Mouse (Mus musculus): ENCODE data around the gene D630045J12Rik. TPM values are rescaled to one million over a fixed set of nuclear protein-coding genes. Genes with fewer than 3 reads are reported as not detected.

D630045J12Rik gene
- polyA plus RNA-seq, 1 experiment = 0.33 TPM

DNA sequence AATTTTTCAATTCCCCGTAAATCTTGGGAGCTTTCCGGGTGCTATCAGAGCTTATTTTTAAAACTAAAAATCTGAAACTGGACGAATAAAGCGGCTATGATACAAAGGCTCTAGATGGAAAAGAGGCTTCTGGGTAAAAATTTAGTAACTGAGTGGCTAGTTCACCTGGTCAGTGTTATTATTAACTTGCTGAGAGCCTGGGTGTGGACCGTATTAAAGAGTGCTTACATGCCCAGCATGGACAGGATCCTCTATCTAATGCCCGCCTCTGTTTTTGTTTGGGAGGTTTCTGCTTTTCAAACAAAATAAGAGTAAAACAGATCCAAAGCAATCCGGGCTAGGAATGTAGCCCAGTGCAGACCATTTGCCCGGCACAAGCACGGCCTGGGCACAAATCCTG is 113.4 kb downstream of the D630045J12Rik start:
- Histone ChIP-seq H3K36me3 (ENCODE audit: control insufficient read depth, insufficient read depth, low read length) (no peaks in the 10 kb centered on the region), H3K4me3 (ENCODE audit: extremely low read depth, insufficient read depth, insufficient read length) (no peak overlapping the region), H3K27me3 (ENCODE audit: control insufficient read depth, insufficient read depth, low read length) (no peaks in the 10 kb centered on the region), H3K27ac (ENCODE audit: insufficient read depth, low read length) (no peak overlapping the region), H3K4me1 (ENCODE audit: control insufficient read depth, insufficient read depth, insufficient read length) (no peaks in the 10 kb centered on the region)
- 93% methylated on average over 9 of the region's 9 CpGs for WGBS
- TF ChIP-seq CTCF (IDR thresholded peaks at IDR 0.05; ENCODE audit: extremely low read depth, insufficient read depth, insufficient read length, insufficient replicate concordance) = no peak
- no peak for TF ChIP-seq POLR2A (IDR thresholded peaks at IDR 0.05; ENCODE audit: low read depth, low read length)
- DNase-seq (ENCODE audit: low read depth in 1 of 2, low spot score in 2 of 2) = no peak

DNA sequence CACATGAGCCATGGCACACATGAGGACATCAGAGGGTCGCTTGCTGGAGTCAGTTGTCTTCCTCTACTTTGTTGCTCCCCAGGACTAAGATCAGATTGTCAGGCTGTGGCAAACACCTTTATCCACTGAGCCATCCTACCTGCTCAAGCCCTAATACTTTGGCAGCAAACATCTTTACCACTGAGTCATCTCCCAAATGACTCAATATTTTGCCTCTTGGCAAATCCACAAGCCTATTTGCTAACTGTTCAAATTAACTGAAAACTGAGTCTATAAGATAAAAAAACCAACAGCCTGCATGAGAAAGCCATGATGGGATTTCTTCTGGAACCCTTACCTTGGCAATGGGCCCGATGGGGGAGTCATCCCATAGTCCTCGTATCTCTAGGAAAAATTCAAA is 114.7 kb downstream of the D630045J12Rik start:
- Histone ChIP-seq H3K27me3 (ENCODE audit: control insufficient read depth, insufficient read depth, low read length) (no peaks in the 10 kb centered on the region), H3K36me3 (ENCODE audit: control insufficient read depth, insufficient read depth, low read length) (no peaks in the 10 kb centered on the region), H3K27ac (ENCODE audit: insufficient read depth, low read length) (no peak overlapping the region), H3K4me3 (ENCODE audit: extremely low read depth, insufficient read depth, insufficient read length) (no peak overlapping the region), H3K4me1 (ENCODE audit: control insufficient read depth, insufficient read depth, insufficient read length) (no peaks in the 10 kb centered on the region)
- DNase-seq (ENCODE audit: low read depth in 1 of 2, low spot score in 2 of 2) = no peak
- TF ChIP-seq CTCF (IDR thresholded peaks at IDR 0.05; ENCODE audit: extremely low read depth, insufficient read depth, insufficient read length, insufficient replicate concordance) (no peak), POLR2A (IDR thresholded peaks at IDR 0.05; ENCODE audit: low read depth, low read length) (no peak)
- WGBS = 84% methylated on average over 3 of the region's 3 CpGs

GRCm38 (mm10) chr6:38134806-38135559 is 118.8 kb downstream of the D630045J12Rik start:
- no peak for DNase-seq (ENCODE audit: low read depth in 1 of 2, low spot score in 2 of 2)

GRCm38 (mm10) chr6:38131801-38132231 is 122.0 kb downstream of the D630045J12Rik start:
- Histone ChIP-seq H3K27ac (ENCODE audit: insufficient read depth, low read length) (no peak overlapping the region), H3K36me3 (ENCODE audit: control insufficient read depth, insufficient read depth, low read length) (no peaks in the 10 kb centered on the region), H3K4me1 (ENCODE audit: control insufficient read depth, insufficient read depth, insufficient read length) (no peaks in the 10 kb centered on the region), H3K4me3 (ENCODE audit: extremely low read depth, insufficient read depth, insufficient read length) (no peak overlapping the region), H3K27me3 (ENCODE audit: control insufficient read depth, insufficient read depth, low read length) (no peaks in the 10 kb centered on the region)
- no peak for DNase-seq (ENCODE audit: low read depth in 1 of 2, low spot score in 2 of 2)
- WGBS = 65% methylated on average over 4 of the region's 4 CpGs
- no peak for TF ChIP-seq CTCF (IDR thresholded peaks at IDR 0.05; ENCODE audit: extremely low read depth, insufficient read depth, insufficient read length, insufficient replicate concordance)
- TF ChIP-seq POLR2A (IDR thresholded peaks at IDR 0.05; ENCODE audit: low read depth, low read length) = no peak

More at GRCm38 (mm10) chr6:38134806-38135559, 118.8 kb downstream of the D630045J12Rik start:
- no peaks in the 10 kb centered on the region for H3K36me3 ChIP-seq (ENCODE audit: control insufficient read depth, insufficient read depth, low read length)
- H3K27me3 ChIP-seq (ENCODE audit: control insufficient read depth, insufficient read depth, low read length) = no peaks in the 10 kb centered on the region
- no peaks in the 10 kb centered on the region for H3K4me1 ChIP-seq (ENCODE audit: control insufficient read depth, insufficient read depth, insufficient read length)
- H3K27ac ChIP-seq (ENCODE audit: insufficient read depth, low read length) = no peak overlapping the region
- TF ChIP-seq CTCF (IDR thresholded peaks at IDR 0.05; ENCODE audit: extremely low read depth, insufficient read depth, insufficient read length, insufficient replicate concordance) = no peak
- no peak for TF ChIP-seq POLR2A (IDR thresholded peaks at IDR 0.05; ENCODE audit: low read depth, low read length)
- 88% methylated on average over 8 of the region's 8 CpGs for WGBS
- H3K4me3 ChIP-seq (ENCODE audit: extremely low read depth, insufficient read depth, insufficient read length) = no peak overlapping the region

DNA sequence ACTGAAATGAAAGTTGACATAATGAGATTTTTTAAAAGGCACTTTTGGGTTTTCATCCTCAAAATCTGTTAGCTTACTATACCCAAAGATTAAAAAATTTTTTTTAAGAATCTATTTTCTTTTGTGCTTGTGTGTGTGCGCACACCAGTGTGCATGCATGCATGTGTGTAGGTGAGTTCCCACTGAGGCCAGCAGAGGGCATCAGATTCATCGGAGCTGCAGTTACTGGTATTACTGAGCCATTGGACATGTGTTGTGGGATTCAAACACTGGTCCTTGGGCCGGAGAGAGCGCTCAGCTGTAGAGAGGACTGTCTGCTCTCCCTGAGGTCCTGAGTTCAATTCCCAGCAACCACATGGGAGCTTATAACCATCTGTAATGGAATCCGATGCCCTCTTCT is 123.9 kb downstream of the D630045J12Rik start:
- no peak for TF ChIP-seq CTCF (IDR thresholded peaks at IDR 0.05; ENCODE audit: extremely low read depth, insufficient read depth, insufficient read length, insufficient replicate concordance)
- no peak for TF ChIP-seq POLR2A (IDR thresholded peaks at IDR 0.05; ENCODE audit: low read depth, low read length)

GRCm38 (mm10) chr6:38128115-38128514 is 125.7 kb downstream of the D630045J12Rik start:
- WGBS = 84% methylated on average over 14 of the region's 14 CpGs
- Histone ChIP-seq H3K4me3 (ENCODE audit: extremely low read depth, insufficient read depth, insufficient read length) (no peak overlapping the region), H3K27ac (ENCODE audit: insufficient read depth, low read length) (no peak overlapping the region), H3K4me1 (ENCODE audit: control insufficient read depth, insufficient read depth, insufficient read length) (no peaks in the 10 kb centered on the region), H3K36me3 (ENCODE audit: control insufficient read depth, insufficient read depth, low read length) (no peaks in the 10 kb centered on the region), H3K27me3 (ENCODE audit: control insufficient read depth, insufficient read depth, low read length) (no peaks in the 10 kb centered on the region)
- DNase-seq (ENCODE audit: low read depth in 1 of 2, low spot score in 2 of 2) = no peak
- no peak for TF ChIP-seq POLR2A (IDR thresholded peaks at IDR 0.05; ENCODE audit: low read depth, low read length)
- TF ChIP-seq CTCF (IDR thresholded peaks at IDR 0.05; ENCODE audit: extremely low read depth, insufficient read depth, insufficient read length, insufficient replicate concordance) = no peak

More for the DNA sequence above, 123.9 kb downstream of the D630045J12Rik start:
- no peak overlapping the region for H3K4me3 ChIP-seq (ENCODE audit: extremely low read depth, insufficient read depth, insufficient read length)
- no peak for DNase-seq (ENCODE audit: low read depth in 1 of 2, low spot score in 2 of 2)
- 94% methylated on average over 5 of the region's 5 CpGs for WGBS
- H3K4me1 ChIP-seq (ENCODE audit: control insufficient read depth, insufficient read depth, insufficient read length) = no peaks in the 10 kb centered on the region
- no peak overlapping the region for H3K27ac ChIP-seq (ENCODE audit: insufficient read depth, low read length)
- no peaks in the 10 kb centered on the region for H3K27me3 ChIP-seq (ENCODE audit: control insufficient read depth, insufficient read depth, low read length)
- H3K36me3 ChIP-seq (ENCODE audit: control insufficient read depth, insufficient read depth, low read length) = no peaks in the 10 kb centered on the region

DNA sequence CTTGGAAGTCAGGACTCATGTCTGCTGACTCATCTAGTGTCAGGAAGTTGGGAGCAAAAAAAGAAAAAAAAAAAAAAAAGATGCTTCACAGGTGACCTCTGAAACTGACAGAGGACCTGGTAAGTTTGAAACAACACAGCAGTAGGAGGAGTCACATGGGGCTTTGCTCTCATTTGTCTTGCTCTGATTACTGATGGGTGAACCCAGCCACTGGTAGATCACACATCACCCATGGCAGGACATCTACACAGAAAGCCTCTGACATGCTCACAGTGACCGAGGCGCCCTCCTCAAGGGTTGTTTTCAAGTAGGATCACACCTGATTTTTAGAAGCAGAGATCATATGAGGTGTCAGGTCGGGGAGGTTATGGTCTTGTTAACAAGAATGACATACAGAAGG is 128.3 kb downstream of the D630045J12Rik start:
- no peaks in the 10 kb centered on the region for H3K36me3 ChIP-seq (ENCODE audit: control insufficient read depth, insufficient read depth, low read length)
- TF ChIP-seq CTCF (IDR thresholded peaks at IDR 0.05; ENCODE audit: extremely low read depth, insufficient read depth, insufficient read length, insufficient replicate concordance) = no peak
- no peak for TF ChIP-seq POLR2A (IDR thresholded peaks at IDR 0.05; ENCODE audit: low read depth, low read length)
- no peaks in the 10 kb centered on the region for H3K27me3 ChIP-seq (ENCODE audit: control insufficient read depth, insufficient read depth, low read length)
- no peaks in the 10 kb centered on the region for H3K4me1 ChIP-seq (ENCODE audit: control insufficient read depth, insufficient read depth, insufficient read length)
- H3K4me3 ChIP-seq (ENCODE audit: extremely low read depth, insufficient read depth, insufficient read length) = no peak overlapping the region
- no peak overlapping the region for H3K27ac ChIP-seq (ENCODE audit: insufficient read depth, low read length)
- no peak for DNase-seq (ENCODE audit: low read depth in 1 of 2, low spot score in 2 of 2)
- WGBS = 95% methylated on average over 3 of the region's 3 CpGs

Measured in spleen, adult 2 months (tissue).